In genomic region chr9:78587218-78587883, GRCm38 (mm10) we compare ENCODE assay signal across 7 mouse cellular contexts. TPM values are rescaled to one million over a fixed set of nuclear protein-coding genes. Genes with fewer than 3 reads are reported as not detected.
A peak's percentile ranks its signal among the peaks of the same experiment; 100 is the strongest.
DNase-seq lines count a peak whose midpoint lies in the region; ATAC-seq lines count a peak whose summit lies in the region.

No protein-coding gene starts in this region.

- H3K9me3 ChIP-seq in limb, embryonic 11.5 days (ENCODE audit: control insufficient read depth, low read length) = no peaks in the 10 kb centered on the region
- no peaks in the 10 kb centered on the region for H3K9me3 ChIP-seq in midbrain, embryonic 12.5 days

- peak overlapping the region; percentile 77; the same call in 1 of the 2 replicates for H3K27ac ChIP-seq in limb, embryonic 11.5 days (replicated peaks; ENCODE audit: low read depth, low read length)
- peak overlapping the region; percentile 64 for H3K27ac ChIP-seq in midbrain, embryonic 12.5 days (replicated peaks)

- peak overlapping the region; percentile 62 for H3K9ac ChIP-seq in limb, embryonic 11.5 days (ENCODE audit: low read length)
- peak overlapping the region; percentile 74 for H3K9ac ChIP-seq in midbrain, embryonic 12.5 days (replicated peaks)

- 1% methylated on average over 31 of the region's 31 CpGs for WGBS in limb, embryonic 11.5 days
- 4% methylated on average over 29 of the region's 31 CpGs for WGBS in midbrain, embryonic 12.5 days

- H3K36me3 ChIP-seq in limb, embryonic 11.5 days (ENCODE audit: control insufficient read depth, insufficient read depth, low read length) = no peaks in the 10 kb centered on the region
- peaks cover 4% of the 10 kb centered on the region; the same call in 1 of the 2 replicates for H3K36me3 ChIP-seq in midbrain, embryonic 12.5 days

- H3K4me3 ChIP-seq in limb, embryonic 11.5 days (ENCODE audit: low read depth, low read length) = peak overlapping the region; percentile 65
- H3K4me3 ChIP-seq in midbrain, embryonic 12.5 days = peak overlapping the region; percentile 69

- H3K27me3 ChIP-seq in limb, embryonic 11.5 days (ENCODE audit: control insufficient read depth, insufficient read depth, low read length) = no peaks in the 10 kb centered on the region
- no peaks in the 10 kb centered on the region for H3K27me3 ChIP-seq in midbrain, embryonic 12.5 days

- H3K4me1 ChIP-seq in limb, embryonic 11.5 days (ENCODE audit: control insufficient read depth, insufficient read depth, low read length) = no peaks in the 10 kb centered on the region
- peaks cover 5% of the 10 kb centered on the region for H3K4me1 ChIP-seq in midbrain, embryonic 12.5 days

- H3K4me2 ChIP-seq in limb, embryonic 11.5 days (ENCODE audit: low read depth, severe bottlenecking) = peak overlapping the region; percentile 46
- H3K4me2 ChIP-seq in midbrain, embryonic 12.5 days (replicated peaks) = peak overlapping the region; percentile 60

- peak; percentile 16 for DNase-seq in retina, postnatal 7 days (ENCODE audit: low read depth, low spot score)
- DNase-seq in retina, embryonic 14.5 days (ENCODE audit: low spot score) = no peak
- DNase-seq in brain, adult 2 months (ENCODE audit: low read depth, low spot score) = peak; percentile 70
- DNase-seq in limb, embryonic 11.5 days (ENCODE audit: low spot score) = no peak
- no peak for DNase-seq in gastrocnemius, postnatal 25 days

- peak; percentile 41 for ATAC-seq in granulocyte monocyte progenitor cell, adult 5-6 weeks (replicated peaks; ENCODE audit: poor library complexity, severe bottlenecking)
- ATAC-seq in limb, embryonic 11.5 days (ENCODE audit: insufficient number of reproducible peaks, low FRiP score, low TSS enrichment, low read depth) = no peak
- ATAC-seq in midbrain, embryonic 12.5 days (ENCODE audit: low FRiP score, low read depth) = peak; percentile 74; the same call in 1 of the 2 replicates

RNA-seq across cellular contexts. Expression of gene Slc17a5, which starts 0.5 kb away (rescaled TPM):
- 5.5 and 11.3 TPM in 2 replicates for total RNA-seq in granulocyte monocyte progenitor cell, adult 5-6 weeks (2014; fragmentation: Nextera tagmentation)
- total RNA-seq in granulocyte monocyte progenitor cell, adult 5-6 weeks (2017) = 8.9 and 11.5 TPM in 2 replicates
- 14.6 and 15.0 TPM in 2 replicates for polyA plus RNA-seq in limb, embryonic 11.5 days (2014; fragmentation: Nextera tagmentation; extraction: Ambion mirVana)
- polyA plus RNA-seq in midbrain, embryonic 12.5 days (2016; fragmentation: Nextera tagmentation; extraction: Ambion mirVana) = 13.9 and 15.6 TPM in 2 replicates
- 1 to 10 TPM; 2.8 to 3.3 TPM for total RNA-seq in gastrocnemius, postnatal 25 days (2021)

RNA-seq across cellular contexts. Expression of gene Cd109, which starts 28.0 kb away (rescaled TPM):
- total RNA-seq in granulocyte monocyte progenitor cell, adult 5-6 weeks (2014; fragmentation: Nextera tagmentation) = not detected in 2 replicates
- total RNA-seq in granulocyte monocyte progenitor cell, adult 5-6 weeks (2017) = not detected in 2 replicates
- 5.0 and 5.7 TPM in 2 replicates for polyA plus RNA-seq in limb, embryonic 11.5 days (2014; fragmentation: Nextera tagmentation; extraction: Ambion mirVana)
- polyA plus RNA-seq in midbrain, embryonic 12.5 days (2016; fragmentation: Nextera tagmentation; extraction: Ambion mirVana) = 4.5 and 5.1 TPM in 2 replicates
- total RNA-seq in gastrocnemius, postnatal 25 days (2021) = 1 to 10 TPM in 1 of 2 experiments, under 1 TPM in 1; 0.59 to 1.5 TPM

Comparison
In these comparisons a context has a peak if more than half of its experiments do, and no peak if none do; other contexts are left out.
1. DNase-seq: peak in retina, postnatal 7 days (single experiment) and brain, adult 2 months (single experiment); none in retina, embryonic 14.5 days (single experiment), limb, embryonic 11.5 days (single experiment) and gastrocnemius, postnatal 25 days (single experiment).